ENCODE assay signal across 28 mouse cellular contexts in genomic region chr6:134557043-134557442, GRCm38 (mm10). TPM values are rescaled to one million over a fixed set of nuclear protein-coding genes. Genes with fewer than 3 reads are reported as not detected.
A peak's percentile ranks its signal among the peaks of the same experiment; 100 is the strongest.
DNase-seq lines count a peak whose midpoint lies in the region; ATAC-seq and TF ChIP-seq lines count a peak whose summit lies in the region.
"Had no signal": no experiment of that assay in that cellular context is flagged by ENCODE, and none has a peak within 500 bp of the region (broad histone marks: within the 10 kb centered on the region; RNA-seq: fewer than 3 reads in every experiment).

No protein-coding gene starts in this region.

- no peak overlapping the region for H3K9ac ChIP-seq in kidney, postnatal 0 days (ENCODE audit: low read depth, low read length)
- H3K9ac ChIP-seq: embryonic facial prominence, embryonic 15.5 days; forebrain, postnatal 0 days; heart, embryonic 13.5 days; hindbrain, embryonic 14.5 days had no signal

- H3K4me3 ChIP-seq in gastrocnemius, adult 2 months: no peak overlapping the region
- no peak overlapping the region for H3K4me3 ChIP-seq in kidney, postnatal 0 days (replicated peaks; ENCODE audit: low read depth, low read length)
- no peak overlapping the region for H3K4me3 ChIP-seq in bone marrow macrophage, adult 2 months (ENCODE audit: insufficient read depth, low read length)
- H3K4me3 ChIP-seq in small intestine, adult 2 months (ENCODE audit: low read depth, low read length): no peak overlapping the region
- H3K4me3 ChIP-seq: embryonic facial prominence, embryonic 15.5 days; heart, adult 2 months; heart, embryonic 10.5 days; heart, embryonic 13.5 days had no signal

- 81% methylated on average over 1 of the region's 1 CpGs for WGBS in kidney, postnatal 0 days
- 67% methylated on average over 1 of the region's 1 CpGs for WGBS in small intestine, adult 2 months

- intact Hi-C loops in gastrocnemius, adult 2 months (cut with DNase I): no loop called here

- no peaks in the 10 kb centered on the region for H3K36me3 ChIP-seq in kidney, postnatal 0 days (ENCODE audit: insufficient read depth, low read length)
- H3K36me3 ChIP-seq in small intestine, adult 2 months (ENCODE audit: control insufficient read depth, insufficient read depth, low read length): no peaks in the 10 kb centered on the region
- H3K36me3 ChIP-seq: embryonic facial prominence, embryonic 15.5 days; heart, embryonic 10.5 days; heart, embryonic 13.5 days had no signal

- peak overlapping the region; percentile 60 for H3K27ac ChIP-seq in gastrocnemius, adult 2 months
- H3K27ac ChIP-seq in kidney, postnatal 0 days: peak overlapping the region; percentile 40; the same call in 1 of the 2 replicates
- H3K27ac ChIP-seq in bone marrow macrophage, adult 2 months (ENCODE audit: insufficient read depth, low read depth, low read length): peak overlapping the region; percentile 94
- H3K27ac ChIP-seq in small intestine, adult 2 months (ENCODE audit: insufficient read depth, low read depth, low read length): peak overlapping the region; percentile 15; the same call in 1 of the 2 replicates
- H3K27ac ChIP-seq: embryonic facial prominence, embryonic 15.5 days; heart, adult 2 months; heart, embryonic 10.5 days; heart, embryonic 13.5 days; hindbrain, embryonic 14.5 days; hindbrain, postnatal 0 days had no signal

- DNase-seq in gastrocnemius, adult 2 months: no peak
- no peak for DNase-seq in gastrocnemius, adult 18-20 months (ENCODE audit: low spot score)
- DNase-seq in kidney, postnatal 0 days (ENCODE audit: low spot score): no peak
- no peak for DNase-seq in kidney, adult 18-20 months
- no peak for DNase-seq in lung, postnatal 4 days
- DNase-seq: B cell, adult 2 months; cerebellum, adult 11-12 months; cerebellum, adult 8-10 months; cerebellum, postnatal 10 days; cerebellum, postnatal 36 days; embryo, embryonic 11 days; forebrain, postnatal 0 days; gastrocnemius, postnatal 10 days; gastrocnemius, postnatal 36 days; heart, postnatal 14 days; heart, postnatal 4 days had no signal

- no peaks in the 10 kb centered on the region for H3K9me3 ChIP-seq in kidney, postnatal 0 days (replicated peaks; ENCODE audit: low read length)
- H3K9me3 ChIP-seq: embryonic facial prominence, embryonic 15.5 days; G1E; heart, embryonic 10.5 days; heart, embryonic 13.5 days had no signal

- TF ChIP-seq CTCF in gastrocnemius, adult 2 months (IDR thresholded peaks at IDR 0.05): no peak
- TF ChIP-seq CTCF in kidney, postnatal 0 days (IDR thresholded peaks at IDR 0.05; ENCODE audit: low read depth): no peak
- TF ChIP-seq CTCF in bone marrow macrophage, adult 2 months (IDR thresholded peaks at IDR 0.05; ENCODE audit: low read depth, low read length): no peak
- TF ChIP-seq CTCF in small intestine, adult 2 months (IDR thresholded peaks at IDR 0.05; ENCODE audit: extremely low read depth, insufficient read length, insufficient replicate concordance, low read depth, low read length): no peak

- TF ChIP-seq POLR2A in bone marrow macrophage, adult 2 months (IDR thresholded peaks at IDR 0.05; ENCODE audit: borderline replicate concordance, low read depth, low read length): no peak
- no peak for TF ChIP-seq POLR2A in small intestine, adult 2 months (IDR thresholded peaks at IDR 0.05; ENCODE audit: low read depth, low read length)

- ATAC-seq in kidney, postnatal 0 days (replicated peaks; ENCODE audit: low FRiP score, low read depth): no peak
- ATAC-seq: forebrain, embryonic 14.5 days; forebrain, postnatal 0 days; hindbrain, postnatal 0 days; Patski had no signal

- no peaks in the 10 kb centered on the region for H3K27me3 ChIP-seq in kidney, postnatal 0 days (ENCODE audit: insufficient read depth, low read length)
- H3K27me3 ChIP-seq in small intestine, adult 2 months (ENCODE audit: control insufficient read depth, insufficient read depth, low read length): no peaks in the 10 kb centered on the region
- H3K27me3 ChIP-seq: CH12.LX; embryonic facial prominence, embryonic 15.5 days; heart, embryonic 13.5 days; Patski had no signal

- peaks cover 8% of the 10 kb centered on the region for H3K4me1 ChIP-seq in kidney, postnatal 0 days (replicated peaks; ENCODE audit: insufficient read depth, low read length)
- H3K4me1 ChIP-seq in bone marrow macrophage, adult 2 months (ENCODE audit: control insufficient read depth, insufficient read depth, low read length): peaks cover 48% of the 10 kb centered on the region
- peaks cover 17% of the 10 kb centered on the region for H3K4me1 ChIP-seq in small intestine, adult 2 months (ENCODE audit: control insufficient read depth, insufficient read depth, insufficient read length, low read length)

- H3K4me2 ChIP-seq in kidney, postnatal 0 days (ENCODE audit: low read length): no peak overlapping the region
- H3K4me2 ChIP-seq: embryonic facial prominence, embryonic 15.5 days; heart, embryonic 13.5 days; hindbrain, embryonic 14.5 days had no signal

RNA-seq across cellular contexts. Expression of gene Lrp6, which starts 9.7 kb away (rescaled TPM):
- 10 to 100 TPM; 45.0 to 46.7 TPM for total RNA-seq in gastrocnemius, adult 2 months (2021)
- total RNA-seq in gastrocnemius, adult 18-20 months (2021): 10 to 100 TPM; 39.3 to 39.7 TPM
- 32.4 and 35.3 TPM in 2 replicates for polyA plus RNA-seq in kidney, postnatal 0 days (2015; fragmentation: Nextera tagmentation; extraction: Ambion mirVana)
- polyA plus RNA-seq in bone marrow macrophage, adult 2 months (2012; ENCODE audit: insufficient read depth, insufficient read length, missing spikeins): 33.1 and 37.0 TPM in 2 replicates
- 8.5 and 22.9 TPM in 2 replicates for polyA plus RNA-seq in small intestine, adult 2 months (2012; rRNA removed)

Comparison
In these comparisons a context has a peak if more than half of its experiments do, and no peak if none do; other contexts are left out.
1. H3K27ac ChIP-seq: peak in every context shown above with its lines; median percentile 94 in bone marrow macrophage, adult 2 months; 60 in gastrocnemius, adult 2 months; 40 in kidney, postnatal 0 days; 15 in small intestine, adult 2 months.